Mouse (Mus musculus) liver, embryonic 12.5 days (tissue): ENCODE results near the gene 1810049J17Rik. TPM values are rescaled to one million over a fixed set of nuclear protein-coding genes. Genes with fewer than 3 reads are reported as not detected.
A peak's percentile ranks its signal among the peaks of the same experiment; 100 is the strongest.

Experiments
- ATAC-seq: fragments of 200-750 bp; cut with Nextera tagmentation; 2 replicates; pipeline ENCODE4 v1.8.0; 2017; ENCODE audit warnings: moderate number of reproducible peaks, mild to moderate bottlenecking, moderate library complexity
- H3K27ac ChIP-seq: fragments of 300-500 bp; sonication (generic); 2 replicates; pipeline ENCODE4 v1.5.1; 2016; ENCODE audit warnings: mild to moderate bottlenecking
- H3K27me3 ChIP-seq: fragments of 300-500 bp; sonication (generic); replicated peaks from 2 replicates; pipeline ENCODE4 v1.6.1; 2016; ENCODE audit warnings: mild to moderate bottlenecking, moderate library complexity
- H3K36me3 ChIP-seq: fragments of 300-500 bp; sonication (generic); 2 replicates; pipeline ENCODE4 v1.6.1; 2016; ENCODE audit warnings: mild to moderate bottlenecking, moderate library complexity
- H3K4me1 ChIP-seq: fragments of 300-500 bp; sonication (generic); 2 replicates; pipeline ENCODE4 v1.6.1; 2016
- H3K4me2 ChIP-seq: fragments of 300-500 bp; sonication (generic); 2 replicates; pipeline ENCODE4 v1.6.1; 2016; ENCODE audit warnings: mild to moderate bottlenecking, moderate library complexity
- H3K4me3 ChIP-seq: fragments of 300-500 bp; sonication (generic); 2 replicates; pipeline ENCODE4 v1.5.1; 2016; ENCODE audit warnings: mild to moderate bottlenecking, moderate library complexity
- H3K9ac ChIP-seq: fragments of 300-500 bp; sonication (generic); 2 replicates; pipeline ENCODE4 v1.6.1; 2016; ENCODE audit warnings: mild to moderate bottlenecking, moderate library complexity
- H3K9me3 ChIP-seq: fragments of 300-500 bp; sonication (generic); replicated peaks from 2 replicates; pipeline ENCODE4 v1.6.1; 2016; ENCODE audit warnings: mild to moderate bottlenecking, moderate library complexity
- WGBS: fragments of 180-500 bp; shearing (Covaris S2); methylation state at CpG from one replicate; pipeline ENCODE4 v1.1.7; 2016; ENCODE audit not compliant: insufficient replicate concordance; 5-methylcytosine and 5-hydroxymethylcytosine counted together
- polyA plus RNA-seq: library from polyadenylated mRNA; unstranded; fragments of >200 nt; fragmentation: Nextera tagmentation; extraction: Ambion mirVana; gene quantifications from 2 replicates; pipeline ENCODE4 v1.2.1, GENCODE M21; 2016

1810049J17Rik gene
- polyA plus RNA-seq, 1 experiment from 2014 or later = 1.9 TPM

DNA sequence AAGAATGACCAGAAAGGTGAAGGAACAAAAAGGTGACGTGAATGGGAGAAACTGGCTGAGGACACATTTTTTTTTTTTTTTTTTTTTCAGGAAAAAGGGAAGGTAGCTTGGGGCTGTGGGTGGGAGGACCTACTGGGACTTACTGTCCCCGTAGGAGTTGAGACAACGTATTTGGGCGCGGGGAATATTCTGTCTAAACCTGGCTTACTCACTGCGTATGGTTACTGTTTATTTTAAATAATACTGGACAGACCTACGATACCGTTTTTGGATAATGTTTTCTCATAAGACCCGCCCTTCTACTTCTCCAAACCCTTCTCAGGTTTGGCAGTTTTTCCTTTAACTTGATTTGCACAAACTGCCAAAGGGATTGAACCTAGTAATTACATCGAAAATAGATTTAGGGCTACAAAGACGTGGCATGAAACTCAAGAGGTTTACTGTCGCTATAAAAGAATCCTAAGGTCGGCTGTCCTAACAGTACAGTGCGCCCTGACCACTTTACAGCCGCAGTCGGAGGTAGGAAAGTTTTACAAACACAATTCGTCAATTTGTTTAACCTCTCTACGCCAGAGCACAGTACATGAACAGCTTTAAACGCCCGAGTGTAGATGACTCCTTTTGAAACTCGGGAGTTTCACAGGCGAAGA lies 1.1 kb downstream of the 1810049J17Rik start:
- H3K9me3 ChIP-seq = no peaks in the 10 kb centered on the region
- 6% methylated on average over 22 of the region's 22 CpGs for WGBS
- H3K4me3 ChIP-seq = peak overlapping the region; percentile 96
- H3K4me1 ChIP-seq = peaks cover 44% of the 10 kb centered on the region
- H3K9ac ChIP-seq = peak overlapping the region; percentile 98
- peak overlapping the region; percentile 77 for H3K4me2 ChIP-seq
- peaks cover 5% of the 10 kb centered on the region for H3K27me3 ChIP-seq
- peak overlapping the region; percentile 95 for H3K27ac ChIP-seq
- H3K36me3 ChIP-seq = peaks cover 11% of the 10 kb centered on the region
- ATAC-seq = peak; percentile 38; the same call in 1 of the 2 replicates

DNA sequence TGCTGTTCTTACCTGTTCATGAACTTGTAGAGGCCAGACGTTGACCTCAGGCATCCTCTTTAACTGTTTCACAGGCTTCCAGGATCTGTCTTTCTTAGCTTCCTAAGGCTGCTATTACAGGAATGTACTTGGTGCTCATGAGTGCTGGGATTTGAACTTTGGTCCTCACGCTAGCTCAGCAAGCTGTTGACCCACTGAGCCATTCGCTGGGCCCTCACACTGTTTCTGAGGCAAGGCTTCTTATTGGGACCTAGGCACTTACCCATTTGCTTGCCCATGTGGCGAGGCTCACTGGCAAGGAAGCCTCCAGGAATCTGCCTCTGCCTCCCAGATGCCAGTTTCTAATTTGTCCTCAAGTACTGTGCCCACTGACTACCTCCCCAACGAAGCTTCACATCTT lies 1.8 kb downstream of the 1810049J17Rik start:
- peaks cover 46% of the 10 kb centered on the region for H3K4me1 ChIP-seq
- no peaks in the 10 kb centered on the region for H3K9me3 ChIP-seq
- peaks cover 7% of the 10 kb centered on the region for H3K36me3 ChIP-seq
- WGBS = 47% methylated on average over 5 of the region's 5 CpGs
- H3K27ac ChIP-seq = no peak overlapping the region
- 0 out of 2 replicates have a peak overlapping the region, but pooled peaks have one; percentile 98 for H3K9ac ChIP-seq
- peaks cover 5% of the 10 kb centered on the region for H3K27me3 ChIP-seq
- H3K4me2 ChIP-seq = peak overlapping the region; percentile 77
- ATAC-seq = no peak
- no peak overlapping the region for H3K4me3 ChIP-seq

DNA sequence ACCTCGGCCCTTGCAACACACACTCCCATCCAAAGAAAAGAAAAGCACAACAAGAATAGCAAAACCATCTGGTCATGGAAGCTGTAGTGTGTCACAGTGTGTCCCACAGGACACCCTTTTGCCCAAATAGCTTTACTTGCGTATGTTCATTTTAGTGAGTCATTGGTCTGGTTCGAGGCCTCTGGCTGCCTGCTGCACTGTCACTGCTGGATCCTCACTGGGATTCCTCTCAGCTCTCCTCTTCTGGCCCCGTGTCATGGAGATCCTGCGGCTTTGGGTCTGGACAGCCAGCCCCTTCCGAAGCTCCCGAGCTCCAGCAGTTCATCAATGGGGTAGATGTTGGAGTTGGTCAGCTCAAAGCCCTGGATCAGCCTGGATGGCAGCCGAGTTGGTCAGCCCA lies 3.2 kb downstream of the 1810049J17Rik start:
- H3K27ac ChIP-seq = no peak overlapping the region
- peaks cover 36% of the 10 kb centered on the region for H3K4me1 ChIP-seq
- H3K4me2 ChIP-seq = no peak overlapping the region
- H3K4me3 ChIP-seq = no peak overlapping the region
- no peaks in the 10 kb centered on the region for H3K9me3 ChIP-seq
- ATAC-seq = no peak
- no peaks in the 10 kb centered on the region for H3K36me3 ChIP-seq
- H3K9ac ChIP-seq = no peak overlapping the region
- H3K27me3 ChIP-seq = peaks cover 5% of the 10 kb centered on the region
- WGBS = 77% methylated on average over 8 of the region's 8 CpGs

DNA sequence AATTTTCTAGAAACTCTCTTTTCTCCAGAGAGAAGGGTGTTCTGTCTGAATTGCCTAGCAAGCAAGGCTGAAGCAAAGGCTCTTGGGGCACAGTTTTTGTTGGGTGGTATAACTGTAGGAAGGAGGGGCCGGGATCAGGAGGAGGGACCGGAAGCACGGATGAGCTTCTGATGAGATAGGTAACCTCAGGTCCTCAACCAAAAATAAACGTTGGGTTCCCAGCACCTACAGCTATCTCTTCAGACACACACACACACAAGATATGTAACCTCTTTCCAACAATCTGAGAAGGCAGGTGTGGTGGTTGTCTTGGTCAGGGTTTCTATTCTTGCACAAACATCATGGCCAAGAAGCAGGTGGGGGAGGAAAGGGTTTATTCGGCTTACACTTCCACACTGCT lies 4.4 kb downstream of the 1810049J17Rik start:
- Histone ChIP-seq H3K27me3 (peaks cover 5% of the 10 kb centered on the region), H3K27ac (no peak overlapping the region), H3K36me3 (no peaks in the 10 kb centered on the region), H3K4me1 (peaks cover 36% of the 10 kb centered on the region), H3K4me3 (no peak overlapping the region), H3K4me2 (no peak overlapping the region), H3K9ac (no peak overlapping the region), H3K9me3 (no peaks in the 10 kb centered on the region)
- WGBS = 34% methylated on average over 5 of the region's 5 CpGs
- no peak for ATAC-seq

DNA sequence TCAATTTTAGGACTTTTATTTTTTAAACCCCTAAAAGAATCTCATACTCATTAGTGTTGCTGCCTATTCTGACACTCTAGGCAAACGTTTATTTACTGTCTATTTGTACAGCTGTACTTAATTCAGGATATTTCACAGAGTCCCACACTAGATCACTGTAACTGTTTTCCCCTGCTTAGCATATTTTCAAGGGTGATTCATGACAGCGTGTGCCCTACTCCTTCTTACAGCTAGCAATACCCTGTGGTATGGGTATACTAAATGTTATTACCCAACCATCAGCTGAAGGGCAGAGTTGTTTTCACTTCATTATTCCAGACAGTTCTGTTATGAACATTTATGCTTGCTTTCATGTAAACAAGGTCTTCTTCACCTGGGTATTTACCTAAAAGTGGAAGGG lies 5.7 kb downstream of the 1810049J17Rik start:
- H3K9me3 ChIP-seq = no peaks in the 10 kb centered on the region
- H3K4me2 ChIP-seq = no peak overlapping the region
- WGBS = 57% methylated on average over 2 of the region's 2 CpGs
- no peak for ATAC-seq
- H3K27ac ChIP-seq = no peak overlapping the region
- H3K36me3 ChIP-seq = no peaks in the 10 kb centered on the region
- H3K4me1 ChIP-seq = peaks cover 40% of the 10 kb centered on the region
- peaks cover 5% of the 10 kb centered on the region for H3K27me3 ChIP-seq
- H3K9ac ChIP-seq = no peak overlapping the region
- no peak overlapping the region for H3K4me3 ChIP-seq

DNA sequence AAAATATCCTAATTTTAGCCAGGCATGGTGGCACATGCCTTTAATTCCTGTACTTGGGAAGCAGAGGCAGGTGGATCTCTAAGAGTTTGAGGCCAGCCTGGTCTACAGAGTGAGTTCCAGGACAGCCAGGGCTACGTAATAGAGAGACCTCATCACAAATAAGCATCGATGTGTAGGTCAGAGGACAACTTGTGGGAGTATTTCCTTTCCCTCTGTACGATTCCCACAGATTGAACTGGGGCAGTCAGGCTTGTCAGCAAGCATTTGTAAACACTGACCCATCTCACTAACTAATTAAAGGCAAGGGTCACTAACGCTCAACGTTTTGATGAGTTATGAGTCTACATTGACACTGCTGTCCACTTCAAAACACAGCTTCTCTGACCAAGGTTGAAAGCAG lies 7.1 kb downstream of the 1810049J17Rik start:
- WGBS = 72% methylated on average over 5 of the region's 5 CpGs
- H3K4me2 ChIP-seq = no peak overlapping the region
- ATAC-seq = no peak

DNA sequence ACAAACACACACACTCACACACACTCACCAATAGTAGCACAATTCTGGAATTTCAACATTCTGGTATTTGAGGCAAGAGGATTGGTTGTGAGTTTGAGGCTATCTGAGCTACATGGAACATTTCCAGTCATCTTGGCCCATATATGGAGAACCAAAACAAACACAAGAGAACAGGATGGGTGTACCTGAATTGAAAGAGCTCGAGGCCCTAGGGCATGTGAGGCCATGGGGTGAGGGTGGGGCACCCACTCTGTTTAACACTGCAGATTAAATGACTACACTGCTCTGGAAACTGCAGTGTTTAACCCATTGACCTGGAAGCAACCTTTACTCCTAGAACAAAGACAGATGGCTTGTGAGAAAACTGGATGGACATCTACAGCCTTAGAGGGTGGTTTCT lies 8.4 kb downstream of the 1810049J17Rik start:
- peak; percentile 50; the same call in 1 of the 2 replicates for ATAC-seq
- Histone ChIP-seq H3K9me3 (no peaks in the 10 kb centered on the region), H3K36me3 (no peaks in the 10 kb centered on the region), H3K27me3 (no peaks in the 10 kb centered on the region), H3K4me3 (no peak overlapping the region), H3K9ac (no peak overlapping the region), H3K4me1 (peaks cover 39% of the 10 kb centered on the region), H3K27ac (no peak overlapping the region), H3K4me2 (no peak overlapping the region)
- WGBS = 17% methylated on average over 1 of the region's 1 CpGs

More for the DNA sequence above, 7.1 kb downstream of the 1810049J17Rik start:
- H3K36me3 ChIP-seq = no peaks in the 10 kb centered on the region
- H3K27me3 ChIP-seq = no peaks in the 10 kb centered on the region; the same call in 1 of the 2 replicates
- no peak overlapping the region for H3K27ac ChIP-seq
- H3K4me3 ChIP-seq = no peak overlapping the region
- H3K9ac ChIP-seq = no peak overlapping the region
- H3K4me1 ChIP-seq = peaks cover 37% of the 10 kb centered on the region
- H3K9me3 ChIP-seq = no peaks in the 10 kb centered on the region

DNA sequence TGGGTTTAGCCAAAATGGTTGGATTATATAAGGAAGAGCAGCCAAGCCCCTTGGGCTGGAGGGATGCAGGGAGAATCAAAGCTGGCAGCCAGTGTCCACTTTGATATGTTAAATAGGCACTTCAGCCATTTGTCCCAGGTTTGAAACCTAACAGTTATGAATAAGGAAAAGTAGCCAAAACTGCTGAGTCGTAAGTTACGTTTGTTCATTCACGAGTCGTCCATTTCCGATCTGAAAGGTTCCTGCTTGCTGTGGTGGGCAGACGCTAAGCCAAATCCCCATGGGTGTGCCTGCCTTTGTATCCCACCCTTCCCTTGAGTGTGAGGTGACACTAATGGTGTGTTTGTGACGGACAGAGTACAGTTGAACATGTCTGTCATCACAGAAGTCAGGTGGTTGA lies 10.2 kb downstream of the 1810049J17Rik start:
- Histone ChIP-seq H3K27me3 (no peaks in the 10 kb centered on the region), H3K4me2 (no peak overlapping the region)
- 74% methylated on average over 7 of the region's 7 CpGs for WGBS

DNA sequence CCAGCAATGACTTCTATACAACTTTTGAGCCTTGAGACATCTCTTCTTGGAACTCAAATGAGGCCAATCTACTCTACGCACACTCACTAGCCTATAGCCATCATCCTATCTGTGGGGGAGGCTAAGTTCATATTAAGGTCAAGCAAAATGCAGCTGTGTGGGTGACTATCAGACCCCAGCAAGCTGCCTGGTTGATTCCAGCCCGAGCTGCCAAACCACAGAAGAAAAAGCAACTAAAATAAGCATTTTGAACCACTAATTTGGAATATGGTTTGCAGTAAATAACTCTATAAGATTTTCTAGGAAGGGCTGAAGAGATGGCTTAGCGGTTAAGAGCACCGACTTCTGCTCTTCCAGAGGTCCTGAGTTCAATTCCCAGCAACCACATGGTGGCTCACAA lies 11.0 kb downstream of the 1810049J17Rik start:
- H3K36me3 ChIP-seq = no peaks in the 10 kb centered on the region
- 45% methylated on average over 4 of the region's 4 CpGs for WGBS
- no peak overlapping the region for H3K9ac ChIP-seq
- ATAC-seq = no peak
- H3K4me3 ChIP-seq = no peak overlapping the region
- H3K4me2 ChIP-seq = no peak overlapping the region
- no peaks in the 10 kb centered on the region for H3K9me3 ChIP-seq
- no peak overlapping the region for H3K27ac ChIP-seq
- H3K4me1 ChIP-seq = peaks cover 52% of the 10 kb centered on the region
- no peaks in the 10 kb centered on the region for H3K27me3 ChIP-seq

More for the DNA sequence above, 10.2 kb downstream of the 1810049J17Rik start:
- Histone ChIP-seq H3K9ac (no peak overlapping the region), H3K4me3 (no peak overlapping the region), H3K27ac (no peak overlapping the region), H3K36me3 (no peaks in the 10 kb centered on the region), H3K4me1 (peaks cover 45% of the 10 kb centered on the region), H3K9me3 (no peaks in the 10 kb centered on the region)
- no peak for ATAC-seq

DNA sequence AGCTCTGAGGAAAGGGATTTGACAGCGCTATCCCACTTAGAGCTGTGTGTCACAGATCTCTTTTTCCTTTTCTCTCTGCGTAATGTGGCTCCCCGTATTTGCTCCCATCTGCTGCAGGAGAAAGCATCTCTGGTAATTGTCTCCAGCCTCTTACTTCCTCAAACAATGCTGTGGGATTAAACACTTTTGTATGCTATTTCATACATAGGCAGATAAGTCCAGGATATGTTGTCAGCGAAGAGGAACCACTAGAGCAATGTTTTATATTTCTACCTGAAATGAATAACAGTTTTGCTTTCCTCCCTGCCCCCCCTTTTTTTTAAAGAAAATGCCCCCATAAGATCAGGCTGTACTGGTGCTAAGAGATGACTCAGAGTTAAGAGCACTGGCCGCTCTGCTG lies 13.2 kb downstream of the 1810049J17Rik start:
- Histone ChIP-seq H3K4me1 (peaks cover 59% of the 10 kb centered on the region), H3K27ac (no peak overlapping the region), H3K9ac (no peak overlapping the region), H3K4me3 (no peak overlapping the region), H3K36me3 (no peaks in the 10 kb centered on the region), H3K4me2 (no peak overlapping the region), H3K9me3 (no peaks in the 10 kb centered on the region), H3K27me3 (no peaks in the 10 kb centered on the region)
- WGBS = 83% methylated on average over 5 of the region's 5 CpGs
- no peak for ATAC-seq

DNA sequence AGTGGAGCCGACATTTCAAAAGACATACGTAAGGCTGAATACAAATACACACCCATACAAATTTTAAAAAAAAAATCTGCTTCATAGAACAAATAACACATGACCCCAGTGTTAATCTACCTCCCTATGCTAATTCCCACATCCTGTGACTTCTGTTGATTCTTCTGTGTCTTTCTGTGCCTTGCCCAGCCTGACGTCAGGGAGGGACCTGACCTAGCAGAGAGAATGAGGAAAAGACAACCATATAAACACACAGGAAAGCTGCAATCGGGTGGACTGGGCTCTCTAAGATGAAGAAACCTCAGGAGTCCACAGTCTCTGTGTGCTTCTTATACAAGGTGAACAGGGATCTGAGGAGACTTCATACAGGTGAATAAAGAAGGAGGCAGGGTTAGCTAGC lies 14.6 kb downstream of the 1810049J17Rik start:
- no peak for ATAC-seq
- peak overlapping the region; percentile 85 for H3K27ac ChIP-seq

DNA sequence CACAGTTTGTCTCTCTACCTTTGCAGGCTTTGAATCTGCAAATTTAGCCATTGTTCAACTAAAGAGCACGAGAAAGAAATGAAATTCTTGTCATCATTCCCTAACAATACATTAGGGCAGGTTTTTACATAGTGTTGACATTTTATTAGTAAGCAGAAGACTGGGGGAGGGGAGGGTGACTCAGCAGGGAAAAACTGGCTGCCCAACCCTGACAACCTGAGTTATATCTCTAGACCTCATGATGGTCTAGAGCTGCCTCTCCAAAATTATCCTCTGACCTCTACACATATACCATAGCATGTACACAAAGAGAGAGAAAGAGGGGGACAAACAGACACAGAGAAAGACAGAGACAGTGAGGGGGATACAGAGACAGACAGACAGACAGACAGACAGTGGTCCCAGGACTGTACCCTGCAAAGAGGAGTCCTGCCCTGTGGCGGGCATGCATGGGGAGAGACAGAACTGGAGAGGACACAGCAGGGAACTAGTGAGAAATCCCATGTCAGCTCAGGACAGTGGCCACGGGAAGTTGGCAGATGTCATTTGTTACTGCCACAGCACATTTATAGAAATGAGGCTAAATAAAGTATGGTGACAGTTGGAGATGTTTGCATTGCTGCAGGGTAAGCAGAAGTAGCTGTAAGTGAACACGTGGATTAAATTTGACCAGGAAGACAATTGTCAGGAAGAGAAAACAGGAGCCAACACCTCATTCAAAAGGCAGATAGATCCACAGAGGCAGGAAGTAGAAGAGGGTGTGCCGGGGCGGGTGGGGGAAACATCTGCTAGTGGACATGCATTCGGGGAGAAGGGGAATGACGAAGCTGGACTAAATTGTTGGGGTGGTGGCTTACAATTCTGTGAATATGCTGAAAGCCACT lies 15.3 kb downstream of the 1810049J17Rik start:
- H3K27ac ChIP-seq = peak overlapping the region; percentile 85
- peak; percentile 86 for ATAC-seq

More for the DNA sequence above, 14.6 kb downstream of the 1810049J17Rik start:
- Histone ChIP-seq H3K36me3 (no peaks in the 10 kb centered on the region), H3K9ac (peak overlapping the region; percentile 34; the same call in 1 of the 2 replicates), H3K4me3 (no peak overlapping the region), H3K27me3 (no peaks in the 10 kb centered on the region), H3K9me3 (no peaks in the 10 kb centered on the region), H3K4me1 (peaks cover 52% of the 10 kb centered on the region), H3K4me2 (peak overlapping the region; percentile 59)
- WGBS = 61% methylated on average over 4 of the region's 4 CpGs

More for the DNA sequence above, 15.3 kb downstream of the 1810049J17Rik start:
- Histone ChIP-seq H3K9ac (peak overlapping the region; percentile 55), H3K9me3 (no peaks in the 10 kb centered on the region), H3K27me3 (no peaks in the 10 kb centered on the region), H3K36me3 (no peaks in the 10 kb centered on the region), H3K4me2 (peak overlapping the region; percentile 59), H3K4me3 (no peak overlapping the region), H3K4me1 (peaks cover 56% of the 10 kb centered on the region)
- WGBS = 24% methylated on average over 8 of the region's 8 CpGs
